Mouse (Mus musculus): Measurements from ENCODE around the gene Ric1.

DNA sequence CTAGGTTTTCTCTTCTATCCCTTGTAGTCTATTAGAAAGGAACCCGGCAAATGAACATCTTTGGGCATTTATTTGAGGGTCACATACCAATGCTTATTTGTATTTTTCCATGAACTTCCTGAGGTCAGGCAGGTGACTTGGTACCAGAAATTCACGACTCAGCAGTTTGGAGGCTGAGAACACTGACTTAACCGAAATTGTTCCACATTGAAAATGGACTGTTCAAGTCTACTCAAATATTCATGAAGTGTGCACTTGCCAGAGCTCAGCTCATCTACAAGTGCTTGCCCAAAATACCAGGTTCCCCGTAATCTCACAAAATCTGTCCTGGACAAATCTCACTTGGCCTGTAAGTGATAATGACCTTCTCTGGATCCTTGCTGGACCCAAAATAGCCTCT, 133.9 kb downstream of the Ric1 start:
- peak; percentile 94 for TF ChIP-seq MAFK (IDR thresholded peaks at IDR 0.05; ENCODE audit: borderline replicate concordance, low read depth, low read length)
- TF ChIP-seq CTCF (IDR thresholded peaks at IDR 0.05 in 2 of 3, conservative IDR thresholded peaks at IDR 0.05 in 1 of 3; ENCODE audit: control insufficient read depth in 1 of 3, insufficient read depth in 1 of 3, low read depth in 2 of 3, low read length in 3 of 3, poor library complexity in 1 of 3, severe bottlenecking in 1 of 3) = no peak
- no peak for TF ChIP-seq MEF2A (IDR thresholded peaks at IDR 0.05; ENCODE audit: extremely low read depth, insufficient replicate concordance, low read depth, low read length, poor library complexity, severe bottlenecking)
- no peak for TF ChIP-seq CHD1 (IDR thresholded peaks at IDR 0.05; ENCODE audit: low read depth, low read length)
- TF ChIP-seq EP300 (IDR thresholded peaks at IDR 0.05; ENCODE audit: low read depth in 1 of 2, low read length in 2 of 2) = no peak
- no peak for TF ChIP-seq USF2 (IDR thresholded peaks at IDR 0.05; ENCODE audit: borderline replicate concordance in 1 of 2, insufficient read depth in 1 of 2, low read depth in 1 of 2, low read length in 2 of 2)
- no peak for TF ChIP-seq E2F4 (IDR thresholded peaks at IDR 0.05; ENCODE audit: borderline replicate concordance, low read depth, low read length)
- TF ChIP-seq ZMIZ1 (IDR thresholded peaks at IDR 0.05; ENCODE audit: low read depth, low read length) = no peak
- no peak for TF ChIP-seq ZNF384 (IDR thresholded peaks at IDR 0.05; ENCODE audit: low read depth, low read length)
- TF ChIP-seq POLR2A (IDR thresholded peaks at IDR 0.05; ENCODE audit: control insufficient read depth in 1 of 2, insufficient read depth in 1 of 2, low read depth in 1 of 2, low read length in 2 of 2, poor library complexity in 1 of 2) = no peak
- TF ChIP-seq TBP (IDR thresholded peaks at IDR 0.05; ENCODE audit: low read depth, low read length) = no peak
- no peak for TF ChIP-seq GATA1 (IDR thresholded peaks at IDR 0.05; ENCODE audit: low read depth, low read length)
- TF ChIP-seq TCF12 (IDR thresholded peaks at IDR 0.05; ENCODE audit: low read depth, low read length) = no peak

Measured in MEL (cell line).